Comparison of ENCODE assay signal across 12 mouse cellular contexts in the genomic region with DNA sequence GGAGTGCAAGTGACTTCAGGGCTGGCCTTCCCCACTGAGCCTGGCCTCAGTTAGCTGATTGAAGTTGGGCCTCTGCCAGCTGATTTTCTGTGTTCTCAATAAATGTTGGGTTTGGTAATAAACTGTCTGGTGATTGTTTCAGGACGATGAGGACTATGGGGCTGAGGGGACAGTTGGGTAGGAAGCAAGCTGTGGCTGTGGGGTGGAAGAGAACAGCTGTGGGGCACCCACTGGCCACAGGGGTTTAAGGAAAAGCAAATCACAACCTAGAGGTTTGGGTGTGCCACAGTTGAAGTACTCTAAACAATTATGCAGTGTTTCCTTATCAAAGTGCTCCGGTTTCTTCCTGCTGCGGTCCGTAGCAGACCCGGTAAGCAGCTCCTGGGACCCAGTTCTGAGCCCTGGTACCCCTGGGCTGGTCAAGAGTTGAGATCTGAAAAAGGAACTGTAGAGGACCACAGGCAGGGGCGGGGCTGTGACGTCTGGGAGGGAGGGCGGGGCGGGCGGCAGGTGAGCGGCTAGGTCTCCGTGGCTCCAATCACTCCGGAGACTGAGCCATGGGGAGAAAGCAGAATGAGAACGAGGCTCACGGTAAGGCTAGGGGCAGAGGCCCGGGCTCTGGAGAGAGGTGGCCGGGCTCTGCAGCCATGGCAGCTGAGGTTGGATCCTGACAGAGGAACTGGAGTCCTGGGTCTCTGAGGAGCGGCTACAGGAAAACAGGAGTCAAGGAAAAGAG. TPM values are rescaled to one million over a fixed set of nuclear protein-coding genes. Genes with fewer than 3 reads are reported as not detected.
A peak's percentile ranks its signal among the peaks of the same experiment; 100 is the strongest.
DNase-seq lines count a peak whose midpoint lies in the region; ATAC-seq and TF ChIP-seq lines count a peak whose summit lies in the region.
"Had no signal": no experiment of that assay in that cellular context is flagged by ENCODE, and none has a peak within 500 bp of the region (broad histone marks: within the 10 kb centered on the region; RNA-seq: fewer than 3 reads in every experiment).

A gene (plus strand): TSS at position 537 of the 736 bp plus-strand sequence.

- 41% methylated on average over 18 of the region's 18 CpGs for WGBS in heart, embryonic 15.5 days
- WGBS in liver, embryonic 15.5 days (ENCODE audit: insufficient replicate concordance) = 50% methylated on average over 18 of the region's 18 CpGs

- intact Hi-C loops in heart, postnatal 36 days (cut with DNase I) = no loop called here

- H3K36me3 ChIP-seq in heart, embryonic 15.5 days = peaks cover 43% of the 10 kb centered on the region
- peaks cover 33% of the 10 kb centered on the region for H3K36me3 ChIP-seq in ES-E14 (ENCODE audit: control insufficient read depth, insufficient read depth, low read length, poor library complexity, severe bottlenecking)
- H3K36me3 ChIP-seq in liver, embryonic 15.5 days (replicated peaks) = peaks cover 45% of the 10 kb centered on the region

- 0 out of 2 replicates have a peak within 1 kb of the TSS, but pooled peaks have one; percentile 20 for H3K4me2 ChIP-seq in heart, embryonic 15.5 days
- peak within 1 kb of the TSS; percentile 25 for H3K4me2 ChIP-seq in liver, embryonic 15.5 days

- H3K4me1 ChIP-seq in heart, embryonic 15.5 days (replicated peaks) = peaks cover 4% of the 10 kb centered on the region
- H3K4me1 ChIP-seq in ES-E14 (ENCODE audit: control insufficient read depth in 2 of 2, insufficient read depth in 2 of 2, low read length in 2 of 2, poor library complexity in 1 of 2) = peaks cover 4 to 22% of the 10 kb centered on the region in 2 experiments; a peak in 3 of 4 replicates
- H3K4me1 ChIP-seq in liver, embryonic 15.5 days (replicated peaks) = peaks cover 31% of the 10 kb centered on the region

- no peak for ATAC-seq in heart, embryonic 15.5 days (replicated peaks; ENCODE audit: insufficient number of reproducible peaks, insufficient read depth, low FRiP score, low read depth)
- no peak for ATAC-seq in liver, embryonic 15.5 days (ENCODE audit: insufficient read depth)
- ATAC-seq: activated CD4-positive, CD25-positive, alpha-beta regulatory T cell, adult 4 months; inflammation-experienced regulatory T-cells, adult 6 months had no signal

- no peaks in the 10 kb centered on the region for H3K27me3 ChIP-seq in heart, embryonic 15.5 days
- H3K27me3 ChIP-seq in liver, embryonic 15.5 days = no peaks in the 10 kb centered on the region

- H3K27ac ChIP-seq in heart, embryonic 15.5 days = no peak within 1 kb of the TSS
- no peak within 1 kb of the TSS; the same call in 1 of the 2 replicates for H3K27ac ChIP-seq in ES-E14 (ENCODE audit: insufficient read depth, low read depth, low read length, poor library complexity, severe bottlenecking)
- no peak within 1 kb of the TSS for H3K27ac ChIP-seq in liver, embryonic 15.5 days (replicated peaks)

- no peak within 1 kb of the TSS for H3K9ac ChIP-seq in heart, embryonic 15.5 days
- H3K9ac ChIP-seq in ES-E14 (ENCODE audit: insufficient read depth, low read depth, low read length, poor library complexity, severe bottlenecking) = peak within 1 kb of the TSS; percentile 38; the same call in 1 of the 2 replicates
- H3K9ac ChIP-seq in liver, embryonic 15.5 days = no peak within 1 kb of the TSS; the same call in 1 of the 2 replicates

- H3K4me3 ChIP-seq in heart, embryonic 15.5 days = no peak within 1 kb of the TSS
- no peak within 1 kb of the TSS for H3K4me3 ChIP-seq in ES-E14 (ENCODE audit: insufficient read depth in 1 of 2, low read depth in 1 of 2, low read length in 2 of 2, poor library complexity in 1 of 2, severe bottlenecking in 1 of 2)
- peak within 1 kb of the TSS; percentile 5; the same call in 1 of the 2 replicates for H3K4me3 ChIP-seq in liver, embryonic 15.5 days (replicated peaks)

- no peak for DNase-seq in heart, postnatal 36 days
- DNase-seq in ES-E14 (ENCODE audit: low read depth, low spot score) = no peak
- DNase-seq in kidney, adult 9 months = peak; percentile 62
- DNase-seq in urinary bladder, adult 2 months (ENCODE audit: low spot score) = no peak
- no peak for DNase-seq in spleen, postnatal 36 days (ENCODE audit: low spot score in 2 of 2)
- DNase-seq in layer of hippocampus, adult 8-10 months (ENCODE audit: low spot score in 2 of 2) = no peak
- DNase-seq: gastrocnemius, postnatal 25 days had no signal

- no peaks in the 10 kb centered on the region for H3K9me3 ChIP-seq in heart, embryonic 15.5 days (replicated peaks)
- H3K9me3 ChIP-seq in ES-E14 (ENCODE audit: control insufficient read depth, insufficient read depth, low read depth, low read length) = no peaks in the 10 kb centered on the region
- no peaks in the 10 kb centered on the region for H3K9me3 ChIP-seq in liver, embryonic 15.5 days (replicated peaks)

- in situ Hi-C loops in ES-E14 (cut with MboI; ENCODE audit: low sequenced_read_pairs in 2 of 2, unreplicated experiment in 2 of 2) = no loop called here

TF ChIP-seq in ES-E14, 5 proteins besides CTCF, POLR2A, EP300 and RAD21:
- TF ChIP-seq MAFK (IDR thresholded peaks at IDR 0.05; ENCODE audit: insufficient read depth, low read depth, low read length) (no peak), HCFC1 (IDR thresholded peaks at IDR 0.05; ENCODE audit: borderline replicate concordance, insufficient read depth, low read length) (no peak), ZC3H11A (IDR thresholded peaks at IDR 0.05; ENCODE audit: borderline replicate concordance, low read depth, low read length) (no peak), ZNF384 (IDR thresholded peaks at IDR 0.05; ENCODE audit: low read depth, low read length) (no peak), CHD2 (IDR thresholded peaks at IDR 0.05; ENCODE audit: low read depth, low read length) (no peak)

RNA-seq across cellular contexts. Expression of the gene that starts here (rescaled TPM):
- polyA plus RNA-seq in heart, embryonic 15.5 days (2015; fragmentation: Nextera tagmentation; extraction: Ambion mirVana) = 0.08 TPM in 1 of 2 replicates, not detected in the other
- total RNA-seq in heart, postnatal 36 days (2021) = not detected
- total RNA-seq in ES-E14 (2012; rRNA removed) = 5.5 and 8.7 TPM in 2 replicates
- polyA plus RNA-seq in liver, embryonic 15.5 days (2015; fragmentation: Nextera tagmentation; extraction: Ambion mirVana) = 3.0 and 3.1 TPM in 2 replicates
- 4.5 and 5.1 TPM in 2 replicates for polyA plus RNA-seq in urinary bladder, adult 2 months (2012; rRNA removed)
- under 1 TPM; 0.14 to 0.41 (median 0.34) TPM for total RNA-seq in layer of hippocampus, adult 8-10 months (2022)
- total RNA-seq: gastrocnemius, postnatal 25 days had no signal
- polyA plus RNA-seq: activated CD4-positive, CD25-positive, alpha-beta regulatory T cell, adult 4 months; inflammation-experienced regulatory T-cells, adult 6 months; limb, embryonic 11.5 days had no signal
